Mouse (Mus musculus) heart, adult 2 months (tissue): ENCODE data around the gene Papolb.

ENCODE experiments used
- CTCF ChIP-seq: fragments of 200-600 bp; IDR thresholded peaks from 2 replicates; pipeline ENCODE4 v1.8.1; 2022; ENCODE audit warnings: antibody characterized with exemption, mild to moderate bottlenecking, moderate library complexity
- EP300 ChIP-seq: fragments of 200-500 bp; IDR thresholded peaks from 2 replicates; pipeline ENCODE4 v1.6.1; 2011; ENCODE audit warnings: low read depth, low read length, control low read depth; ENCODE audit not compliant: insufficient read depth
- POLR2A ChIP-seq: fragments of 200-500 bp; IDR thresholded peaks from 2 replicates; pipeline ENCODE4 v1.6.1; 2011; ENCODE audit warnings: mild to moderate bottlenecking, low read depth, low read length, control low read depth; ENCODE audit not compliant: insufficient read depth

- TF ChIP-seq POLR2A (no peak), CTCF (no peak), EP300 (no peak)
Measured at GRCm38 (mm10) chr5:142493307-142493706, 36.6 kb downstream of the Papolb start.
